In genomic region chr4:100811057-100811695, GRCm38 (mm10) we compare ENCODE assay signal across 13 mouse cellular contexts. TPM values are rescaled to one million over a fixed set of nuclear protein-coding genes. Genes with fewer than 3 reads are reported as not detected.
DNase-seq lines count a peak whose midpoint lies in the region; ATAC-seq and TF ChIP-seq lines count a peak whose summit lies in the region.
"Had no signal": no experiment of that assay in that cellular context is flagged by ENCODE, and none has a peak within 500 bp of the region (broad histone marks: within the 10 kb centered on the region; RNA-seq: fewer than 3 reads in every experiment).

No protein-coding gene starts in this region.

- no peak overlapping the region for H3K4me2 ChIP-seq in embryonic facial prominence, embryonic 11.5 days (ENCODE audit: low read depth, low read length)
- no peak overlapping the region; the same call in 1 of the 2 replicates for H3K4me2 ChIP-seq in kidney, postnatal 0 days (ENCODE audit: low read length)
- H3K4me2 ChIP-seq in midbrain, embryonic 12.5 days (replicated peaks), result peak overlapping the region; percentile 37
- H3K4me2 ChIP-seq: limb, embryonic 15.5 days had no signal

- DNase-seq in embryonic facial prominence, embryonic 11.5 days (ENCODE audit: low spot score), result peak; percentile 43
- no peak for DNase-seq in embryonic facial prominence, embryonic 10.5 days (ENCODE audit: low spot score)
- DNase-seq in kidney, postnatal 0 days (ENCODE audit: low spot score), result peak; percentile 74
- no peak for DNase-seq in kidney, postnatal 25 days
- peak; percentile 28 for DNase-seq in ZHBTc4 (ENCODE audit: low read depth, low spot score)
- no peak for DNase-seq in natural killer cell, adult 2 months (ENCODE audit: low spot score in 2 of 2)
- DNase-seq in right cerebral cortex, postnatal 25 days, result no peak
- DNase-seq: adrenal gland, adult 8-10 months; heart, postnatal 14 days; layer of hippocampus, adult 9-11 months had no signal

- TF ChIP-seq CTCF in kidney, postnatal 0 days (IDR thresholded peaks at IDR 0.05; ENCODE audit: low read depth), result no peak

- 21% methylated on average over 5 of the region's 5 CpGs for whole genome bisulfite sequencing in embryonic facial prominence, embryonic 11.5 days
- WGBS in embryonic facial prominence, embryonic 10.5 days, result 20% methylated on average over 5 of the region's 5 CpGs
- WGBS in kidney, postnatal 0 days, result 30% methylated on average over 5 of the region's 5 CpGs
- 9% methylated on average over 5 of the region's 5 CpGs for WGBS in midbrain, embryonic 12.5 days

- H3K9me3 ChIP-seq in embryonic facial prominence, embryonic 11.5 days (replicated peaks; ENCODE audit: control insufficient read depth, low read length), result no peaks in the 10 kb centered on the region
- no peaks in the 10 kb centered on the region for H3K9me3 ChIP-seq in embryonic facial prominence, embryonic 10.5 days
- H3K9me3 ChIP-seq in kidney, postnatal 0 days (replicated peaks; ENCODE audit: low read length), result no peaks in the 10 kb centered on the region
- no peaks in the 10 kb centered on the region for H3K9me3 ChIP-seq in midbrain, embryonic 12.5 days
- H3K9me3 ChIP-seq: G1E; limb, embryonic 15.5 days had no signal

- H3K27me3 ChIP-seq in embryonic facial prominence, embryonic 11.5 days (ENCODE audit: control insufficient read depth, insufficient read depth, low read length), result no peaks in the 10 kb centered on the region
- H3K27me3 ChIP-seq in embryonic facial prominence, embryonic 10.5 days (replicated peaks; ENCODE audit: low read depth, poor library complexity, severe bottlenecking), result no peaks in the 10 kb centered on the region
- no peaks in the 10 kb centered on the region for H3K27me3 ChIP-seq in kidney, postnatal 0 days (ENCODE audit: insufficient read depth, low read length)
- H3K27me3 ChIP-seq in midbrain, embryonic 12.5 days, result no peaks in the 10 kb centered on the region
- H3K27me3 ChIP-seq: limb, embryonic 15.5 days had no signal

- no peaks in the 10 kb centered on the region for H3K4me1 ChIP-seq in embryonic facial prominence, embryonic 11.5 days (ENCODE audit: control insufficient read depth, insufficient read depth, low read length)
- H3K4me1 ChIP-seq in embryonic facial prominence, embryonic 10.5 days, result peaks cover 32% of the 10 kb centered on the region
- peaks cover 9% of the 10 kb centered on the region; the same call in 1 of the 2 replicates for H3K4me1 ChIP-seq in kidney, postnatal 0 days (replicated peaks; ENCODE audit: insufficient read depth, low read length)
- H3K4me1 ChIP-seq in midbrain, embryonic 12.5 days, result peaks cover 40% of the 10 kb centered on the region
- H3K4me1 ChIP-seq: limb, embryonic 15.5 days had no signal

- no peak for ATAC-seq in embryonic facial prominence, embryonic 11.5 days (replicated peaks; ENCODE audit: insufficient number of reproducible peaks, low FRiP score, low TSS enrichment, low read depth)
- ATAC-seq in kidney, postnatal 0 days (replicated peaks; ENCODE audit: low FRiP score, low read depth), result no peak
- ATAC-seq in midbrain, embryonic 12.5 days (ENCODE audit: low FRiP score, low read depth), result peak; percentile 42; the same call in 1 of the 2 replicates

- no peak overlapping the region for H3K9ac ChIP-seq in embryonic facial prominence, embryonic 11.5 days (replicated peaks; ENCODE audit: low read length)
- no peak overlapping the region for H3K9ac ChIP-seq in kidney, postnatal 0 days (ENCODE audit: low read depth, low read length)
- no peak overlapping the region for H3K9ac ChIP-seq in midbrain, embryonic 12.5 days (replicated peaks)
- H3K9ac ChIP-seq: limb, embryonic 15.5 days had no signal

- H3K36me3 ChIP-seq in embryonic facial prominence, embryonic 11.5 days (replicated peaks; ENCODE audit: control insufficient read depth, insufficient read depth, low read depth, low read length), result no peaks in the 10 kb centered on the region
- H3K36me3 ChIP-seq in embryonic facial prominence, embryonic 10.5 days (replicated peaks), result peaks cover 3% of the 10 kb centered on the region; the same call in 1 of the 2 replicates
- H3K36me3 ChIP-seq in kidney, postnatal 0 days (ENCODE audit: insufficient read depth, low read length), result no peaks in the 10 kb centered on the region
- no peaks in the 10 kb centered on the region for H3K36me3 ChIP-seq in midbrain, embryonic 12.5 days
- H3K36me3 ChIP-seq: G1E; limb, embryonic 15.5 days had no signal

- H3K4me3 ChIP-seq in embryonic facial prominence, embryonic 11.5 days (ENCODE audit: low read depth, low read length), result no peak overlapping the region
- no peak overlapping the region for H3K4me3 ChIP-seq in embryonic facial prominence, embryonic 10.5 days
- H3K4me3 ChIP-seq in kidney, postnatal 0 days (replicated peaks; ENCODE audit: low read depth, low read length), result no peak overlapping the region
- H3K4me3 ChIP-seq in midbrain, embryonic 12.5 days, result no peak overlapping the region
- H3K4me3 ChIP-seq: limb, embryonic 15.5 days had no signal

- H3K27ac ChIP-seq in embryonic facial prominence, embryonic 11.5 days (replicated peaks; ENCODE audit: low read depth, low read length), result no peak overlapping the region
- no peak overlapping the region for H3K27ac ChIP-seq in embryonic facial prominence, embryonic 10.5 days (replicated peaks)
- no peak overlapping the region for H3K27ac ChIP-seq in kidney, postnatal 0 days
- peak overlapping the region; percentile 52 for H3K27ac ChIP-seq in midbrain, embryonic 12.5 days (replicated peaks)
- H3K27ac ChIP-seq: limb, embryonic 15.5 days had no signal

RNA-seq across cellular contexts. Expression of gene Cachd1, which starts 34.7 kb away (rescaled TPM):
- 27.3 and 28.0 TPM in 2 replicates for polyA plus RNA-seq in embryonic facial prominence, embryonic 11.5 days (2014; fragmentation: Nextera tagmentation; extraction: Ambion mirVana)
- polyA plus RNA-seq in embryonic facial prominence, embryonic 10.5 days (2016; fragmentation: Nextera tagmentation; extraction: Ambion mirVana), result 20.6 and 24.5 TPM in 2 replicates
- 11.7 and 12.2 TPM in 2 replicates for polyA plus RNA-seq in kidney, postnatal 0 days (2015; fragmentation: Nextera tagmentation; extraction: Ambion mirVana)
- 50.8 and 56.5 TPM in 2 replicates for polyA plus RNA-seq in midbrain, embryonic 12.5 days (2016; fragmentation: Nextera tagmentation; extraction: Ambion mirVana)

Comparison
In these comparisons a context has a peak if more than half of its experiments do, and no peak if none do; other contexts are left out.
1. DNase-seq: peak in embryonic facial prominence, embryonic 11.5 days (single experiment), kidney, postnatal 0 days (single experiment) and ZHBTc4 (single experiment); none in embryonic facial prominence, embryonic 10.5 days (single experiment), kidney, postnatal 25 days (0 of 2), natural killer cell, adult 2 months (0 of 2) and right cerebral cortex, postnatal 25 days (single experiment).